Mouse (Mus musculus): ENCODE measurements around the gene Anapc15. TPM values are rescaled to one million over a fixed set of nuclear protein-coding genes. Genes with fewer than 3 reads are reported as not detected.

Anapc15 gene
- polyA plus RNA-seq, 1 experiment = 97.5 TPM

- TF ChIP-seq POLR2A (IDR thresholded peaks at IDR 0.05; ENCODE audit: borderline replicate concordance, control insufficient read depth, low read depth, low read length) (peak; percentile 66; the same call in 1 of the 2 replicates), CTCF (IDR thresholded peaks at IDR 0.05; ENCODE audit: control insufficient read depth, insufficient read depth, low read length) (no peak)
- H3K4me1 ChIP-seq (ENCODE audit: control insufficient read depth, insufficient read depth, low read length) = peaks cover 3% of the 10 kb centered on the region
- peak overlapping the region; percentile 77 for H3K27ac ChIP-seq (ENCODE audit: control insufficient read depth, insufficient read depth, low read depth, low read length, poor library complexity)
- peak overlapping the region; percentile 92 for H3K4me3 ChIP-seq (replicated peaks; ENCODE audit: control insufficient read depth, low read depth, low read length)
- WGBS = under 1% methylated on average over 57 of the region's 57 CpGs
Measured at GRCm38 (mm10) chr7:101896104-101897066, 32.9 kb downstream of the Anapc15 start.

DNA sequence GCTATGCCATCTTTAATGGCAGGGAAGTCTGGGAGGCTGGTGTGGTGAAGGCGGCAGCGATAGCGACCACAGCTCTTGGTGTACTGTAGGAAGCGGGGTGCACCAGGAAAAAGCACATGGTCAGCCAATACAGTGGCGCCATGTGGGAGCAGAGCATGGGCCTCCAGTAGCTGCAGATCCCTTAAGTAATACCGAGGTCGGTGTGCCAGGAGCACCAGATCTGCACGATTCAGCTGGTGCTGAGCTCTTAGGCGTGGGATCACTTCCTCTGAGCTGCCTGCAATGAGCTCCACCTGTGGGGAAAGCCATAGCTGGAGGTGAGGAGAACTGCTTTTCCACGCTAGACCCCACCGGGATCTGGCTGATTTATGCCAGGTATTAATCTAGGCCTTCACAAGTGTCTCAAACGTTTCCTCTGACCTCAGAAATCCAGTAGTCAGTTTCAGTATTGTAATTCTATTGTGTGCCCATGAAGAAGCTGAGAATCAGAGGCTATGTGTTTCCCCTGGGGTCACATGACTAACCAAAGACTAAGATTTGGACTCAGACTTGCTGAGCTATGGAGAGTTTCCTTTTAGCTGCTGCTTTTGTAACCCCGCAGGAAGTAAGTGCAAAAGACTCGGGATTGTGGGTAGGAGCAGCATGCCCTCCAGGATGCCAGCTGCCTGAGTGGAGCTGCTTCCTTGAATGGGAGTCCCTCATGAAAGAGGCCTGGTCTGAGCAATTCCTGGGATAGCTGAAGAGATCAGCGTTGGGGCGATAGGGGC, 37.0 kb downstream of the Anapc15 start:
- TF ChIP-seq CTCF (IDR thresholded peaks at IDR 0.05; ENCODE audit: control insufficient read depth, insufficient read depth, low read length) (no peak), POLR2A (IDR thresholded peaks at IDR 0.05; ENCODE audit: borderline replicate concordance, control insufficient read depth, low read depth, low read length) (no peak)
- 74% methylated on average over 16 of the region's 16 CpGs for WGBS
- Histone ChIP-seq H3K4me1 (ENCODE audit: control insufficient read depth, insufficient read depth, low read length) (peaks cover 3% of the 10 kb centered on the region), H3K27ac (ENCODE audit: control insufficient read depth, insufficient read depth, low read depth, low read length, poor library complexity) (no peak overlapping the region), H3K4me3 (replicated peaks; ENCODE audit: control insufficient read depth, low read depth, low read length) (no peak overlapping the region)

DNA sequence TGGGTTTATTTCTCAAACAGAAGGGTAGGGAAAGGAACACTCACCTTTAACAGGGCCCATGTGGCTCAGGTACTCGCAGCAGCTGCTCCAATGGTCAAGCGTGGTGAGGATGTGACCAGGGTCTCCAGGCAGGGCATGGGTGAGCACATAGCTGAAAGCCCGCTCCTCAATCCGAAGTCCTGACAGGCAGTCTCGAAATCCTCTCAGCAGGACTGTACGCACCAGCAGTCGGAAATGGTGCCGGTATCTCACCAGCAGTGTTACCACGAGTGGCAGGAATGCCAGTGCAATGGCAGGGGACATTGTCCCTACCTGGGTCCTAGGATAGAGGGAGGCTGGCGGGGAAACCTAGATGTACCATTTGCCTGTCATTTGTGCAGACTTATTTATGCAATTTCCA, 38.5 kb downstream of the Anapc15 start:
- H3K27ac ChIP-seq (ENCODE audit: control insufficient read depth, insufficient read depth, low read depth, low read length, poor library complexity) = no peak overlapping the region
- 85% methylated on average over 10 of the region's 10 CpGs for WGBS
- peaks cover 6% of the 10 kb centered on the region for H3K4me1 ChIP-seq (ENCODE audit: control insufficient read depth, insufficient read depth, low read length)
- TF ChIP-seq CTCF (IDR thresholded peaks at IDR 0.05; ENCODE audit: control insufficient read depth, insufficient read depth, low read length) = no peak
- no peak for TF ChIP-seq POLR2A (IDR thresholded peaks at IDR 0.05; ENCODE audit: borderline replicate concordance, control insufficient read depth, low read depth, low read length)
- H3K4me3 ChIP-seq (replicated peaks; ENCODE audit: control insufficient read depth, low read depth, low read length) = no peak overlapping the region

DNA sequence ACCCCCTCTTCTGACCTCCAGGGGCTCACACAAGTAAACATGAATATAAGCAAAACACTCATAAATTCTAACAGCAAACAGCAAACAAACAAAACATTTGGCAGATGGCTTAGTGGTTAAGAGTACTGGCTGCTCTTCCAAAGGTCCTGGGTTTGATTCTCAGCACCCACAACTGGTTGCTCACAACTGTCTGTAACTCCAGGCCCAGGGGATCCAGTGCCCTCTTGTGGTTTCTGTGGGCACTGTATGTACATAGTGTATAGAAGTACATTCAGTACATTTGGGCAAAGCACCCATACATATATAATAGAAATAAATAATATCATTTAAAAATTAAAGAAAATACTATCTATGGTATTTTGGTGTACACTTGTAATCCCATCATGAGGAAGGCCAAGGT, 39.3 kb downstream of the Anapc15 start:
- H3K27ac ChIP-seq (ENCODE audit: control insufficient read depth, insufficient read depth, low read depth, low read length, poor library complexity) = no peak overlapping the region
- peaks cover 6% of the 10 kb centered on the region for H3K4me1 ChIP-seq (ENCODE audit: control insufficient read depth, insufficient read depth, low read length)
- TF ChIP-seq POLR2A (IDR thresholded peaks at IDR 0.05; ENCODE audit: borderline replicate concordance, control insufficient read depth, low read depth, low read length) (no peak), CTCF (IDR thresholded peaks at IDR 0.05; ENCODE audit: control insufficient read depth, insufficient read depth, low read length) (no peak)
- H3K4me3 ChIP-seq (replicated peaks; ENCODE audit: control insufficient read depth, low read depth, low read length) = no peak overlapping the region

DNA sequence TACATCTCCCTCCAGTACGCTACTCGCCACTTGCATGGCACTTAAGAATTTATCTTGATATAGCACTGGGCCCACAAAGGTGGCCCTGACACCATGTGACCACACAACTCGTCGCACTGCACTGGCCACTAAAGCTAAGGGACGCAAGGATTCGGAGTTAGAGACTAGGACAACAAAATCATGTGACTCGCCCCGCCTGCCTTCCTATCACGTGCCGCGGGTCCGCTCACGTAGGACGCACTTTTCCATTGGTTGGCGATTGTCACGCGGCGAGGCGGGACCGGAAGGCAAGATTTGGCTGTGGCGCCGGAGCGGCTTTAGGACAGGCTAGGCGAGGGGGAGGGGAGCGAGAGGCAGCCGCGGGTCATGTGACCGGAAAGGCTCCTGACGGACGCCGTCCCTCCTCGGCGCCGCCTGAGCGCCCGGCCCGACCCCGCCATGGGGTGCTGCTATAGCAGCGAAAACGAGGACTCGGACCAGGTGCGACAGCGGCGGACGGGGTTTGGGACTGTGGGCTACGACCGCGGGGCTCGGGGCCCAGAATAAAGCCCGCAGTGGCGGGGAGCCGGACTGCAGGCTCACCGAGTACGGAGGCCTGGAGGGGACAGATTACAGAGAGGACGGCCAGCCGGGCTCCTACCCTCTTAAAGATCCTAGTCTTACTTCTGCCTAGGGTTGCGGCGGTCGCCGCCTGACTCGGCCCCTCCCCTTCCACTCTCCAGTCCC, 42.2 kb downstream of the Anapc15 start, which contains the start of gene Lamtor1:
TSS of gene Lamtor1 (plus strand) at position 344 of the 726 bp plus-strand sequence.
- Histone ChIP-seq H3K4me1 (ENCODE audit: control insufficient read depth, insufficient read depth, low read length) (peaks cover 4% of the 10 kb centered on the region; the same call in 1 of the 2 replicates), H3K4me3 (replicated peaks; ENCODE audit: control insufficient read depth, low read depth, low read length) (peak within 1 kb of the TSS; percentile 82), H3K27ac (ENCODE audit: control insufficient read depth, insufficient read depth, low read depth, low read length, poor library complexity) (peak within 1 kb of the TSS; percentile 99)
- peak; percentile 64; the same call in 1 of the 2 replicates for TF ChIP-seq POLR2A (IDR thresholded peaks at IDR 0.05; ENCODE audit: borderline replicate concordance, control insufficient read depth, low read depth, low read length)
- TF ChIP-seq CTCF (IDR thresholded peaks at IDR 0.05; ENCODE audit: control insufficient read depth, insufficient read depth, low read length) = no peak
- under 1% methylated on average over 61 of the region's 61 CpGs for WGBS

DNA sequence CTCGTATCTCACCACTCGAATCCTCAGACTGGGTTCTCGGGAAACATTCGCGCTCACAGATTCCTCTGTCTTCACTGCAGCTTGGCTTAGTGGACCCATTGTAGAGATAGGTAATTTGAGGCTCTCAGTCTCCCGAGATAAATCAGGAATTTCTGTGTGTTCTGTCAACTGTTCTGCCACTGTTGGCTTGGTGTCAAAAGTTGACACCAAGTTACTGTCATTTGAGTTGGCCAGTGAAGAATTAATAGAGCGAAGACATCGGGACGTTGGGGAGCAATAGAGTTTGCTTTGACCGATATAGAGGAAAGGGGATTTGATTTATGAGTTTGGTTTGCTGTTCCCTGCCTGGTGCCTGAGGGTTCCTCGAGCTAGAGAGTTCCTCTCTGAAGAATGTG, 42.8 kb downstream of the Anapc15 start, which contains the start of gene Tomt:
TSS of gene Tomt (minus strand) at position 73 of the 395 bp plus-strand sequence.
- peak within 1 kb of the TSS; percentile 82 for H3K4me3 ChIP-seq (replicated peaks; ENCODE audit: control insufficient read depth, low read depth, low read length)
- peaks cover 4% of the 10 kb centered on the region; the same call in 1 of the 2 replicates for H3K4me1 ChIP-seq (ENCODE audit: control insufficient read depth, insufficient read depth, low read length)
- WGBS = under 1% methylated on average over 11 of the region's 11 CpGs
- peak within 1 kb of the TSS; percentile 99 for H3K27ac ChIP-seq (ENCODE audit: control insufficient read depth, insufficient read depth, low read depth, low read length, poor library complexity)
- TF ChIP-seq CTCF (IDR thresholded peaks at IDR 0.05; ENCODE audit: control insufficient read depth, insufficient read depth, low read length) = no peak
- no peak for TF ChIP-seq POLR2A (IDR thresholded peaks at IDR 0.05; ENCODE audit: borderline replicate concordance, control insufficient read depth, low read depth, low read length)

DNA sequence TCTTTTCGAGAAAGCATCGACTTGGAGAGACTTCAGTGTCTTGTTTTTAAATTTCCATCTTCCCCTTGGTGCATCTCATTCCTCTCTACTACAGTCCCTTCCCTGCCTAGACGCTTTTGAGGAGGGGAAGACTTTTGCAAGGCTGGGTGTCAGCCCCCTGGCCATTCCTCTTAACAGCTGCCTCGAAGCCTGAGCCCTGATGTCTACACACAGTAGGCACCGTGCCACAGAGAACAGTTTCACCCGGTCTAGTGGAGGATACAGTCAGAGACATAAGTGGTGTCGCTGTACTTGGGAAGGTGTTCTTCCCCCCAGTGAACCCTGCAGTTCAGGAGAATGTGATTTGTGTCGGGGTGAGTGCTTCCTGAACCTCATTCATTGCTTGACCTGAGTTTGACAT, 43.2 kb downstream of the Anapc15 start:
- H3K4me1 ChIP-seq (ENCODE audit: control insufficient read depth, insufficient read depth, low read length) = peaks cover 4% of the 10 kb centered on the region; the same call in 1 of the 2 replicates
- TF ChIP-seq POLR2A (IDR thresholded peaks at IDR 0.05; ENCODE audit: borderline replicate concordance, control insufficient read depth, low read depth, low read length) = no peak
- no peak for TF ChIP-seq CTCF (IDR thresholded peaks at IDR 0.05; ENCODE audit: control insufficient read depth, insufficient read depth, low read length)
- H3K27ac ChIP-seq (ENCODE audit: control insufficient read depth, insufficient read depth, low read depth, low read length, poor library complexity) = peak overlapping the region; percentile 99
- peak overlapping the region; percentile 82 for H3K4me3 ChIP-seq (replicated peaks; ENCODE audit: control insufficient read depth, low read depth, low read length)
- 2% methylated on average over 8 of the region's 8 CpGs for WGBS
